Mouse (Mus musculus) neutrophil, adult 5-6 weeks (primary cell): ENCODE data around the gene Pla2g4e. TPM values are rescaled to one million over a fixed set of nuclear protein-coding genes. Genes with fewer than 3 reads are reported as not detected.

Experiments
- ATAC-seq: fragments of 151-379, 151-347 bp; 2 replicates; pipeline ENCODE4 v1.8.0; 2017; ENCODE audit warnings: mild to moderate bottlenecking, moderate TSS enrichment; ENCODE audit not compliant: insufficient number of reproducible peaks, poor library complexity, low FRiP score, severe bottlenecking; ENCODE audit errors: extremely low read depth
- total RNA-seq: library from RNA; stranded (forward); fragments of 200-1000 nt; gene quantifications from 2 replicates; pipeline ENCODE4 v1.2.3, GENCODE M21; 2017

Pla2g4e gene
- total RNA-seq, 1 experiment from 2014 or later = not detected

GRCm38 (mm10) chr2:120167763-120168162, 77.4 kb downstream of the Pla2g4e start:
- no peak for ATAC-seq

GRCm38 (mm10) chr2:120165474-120165873, 79.7 kb downstream of the Pla2g4e start:
- no peak for ATAC-seq

- ATAC-seq = no peak
Observed at GRCm38 (mm10) chr2:120159434-120159833, 85.7 kb downstream of the Pla2g4e start.

GRCm38 (mm10) chr2:120158846-120159245, 86.3 kb downstream of the Pla2g4e start:
- ATAC-seq = no peak

GRCm38 (mm10) chr2:120158016-120158415, 87.1 kb downstream of the Pla2g4e start:
- no peak for ATAC-seq

- no peak for ATAC-seq
Observed at GRCm38 (mm10) chr2:120157606-120158005, 87.5 kb downstream of the Pla2g4e start.

GRCm38 (mm10) chr2:120154361-120154894, 90.7 kb downstream of the Pla2g4e start, which contains the start of gene Ehd4:
TSS of gene Ehd4 (minus strand) at chr2:120154606.
- ATAC-seq = peak; percentile 94

- ATAC-seq = peak; percentile 10; the same call in 1 of the 2 replicates
Observed at GRCm38 (mm10) chr2:120153586-120154360, 91.4 kb downstream of the Pla2g4e start.

GRCm38 (mm10) chr2:120150571-120150970, 94.6 kb downstream of the Pla2g4e start:
- ATAC-seq = no peak

- no peak for ATAC-seq
Observed at GRCm38 (mm10) chr2:120149634-120150033, 95.5 kb downstream of the Pla2g4e start.

- ATAC-seq = no peak
Observed at GRCm38 (mm10) chr2:120147999-120148398, 97.1 kb downstream of the Pla2g4e start.

GRCm38 (mm10) chr2:120147364-120147763, 97.8 kb downstream of the Pla2g4e start:
- no peak for ATAC-seq

GRCm38 (mm10) chr2:120146543-120146942, 98.6 kb downstream of the Pla2g4e start:
- no peak for ATAC-seq

GRCm38 (mm10) chr2:120144390-120144789, 100.7 kb downstream of the Pla2g4e start:
- ATAC-seq = no peak

GRCm38 (mm10) chr2:120142336-120142735, 102.8 kb downstream of the Pla2g4e start:
- ATAC-seq = no peak

- ATAC-seq = no peak
Observed at GRCm38 (mm10) chr2:120141671-120142070, 103.5 kb downstream of the Pla2g4e start.

GRCm38 (mm10) chr2:120140326-120140725, 104.8 kb downstream of the Pla2g4e start:
- no peak for ATAC-seq

- ATAC-seq = no peak
Observed at GRCm38 (mm10) chr2:120139091-120139490, 106.0 kb downstream of the Pla2g4e start.

- ATAC-seq = no peak
Observed at GRCm38 (mm10) chr2:120137281-120137680, 107.9 kb downstream of the Pla2g4e start.

- peak; percentile 67; the same call in 1 of the 2 replicates for ATAC-seq
Observed at GRCm38 (mm10) chr2:120134453-120135075, 110.6 kb downstream of the Pla2g4e start.
